Mouse (Mus musculus): ENCODE measurements around the gene Ncapd2. TPM values are rescaled to one million over a fixed set of nuclear protein-coding genes. Genes with fewer than 3 reads are reported as not detected.
A peak's percentile ranks its signal among the peaks of the same experiment; 100 is the strongest.

Ncapd2 gene
- polyA plus RNA-seq, 1 experiment: 92.0 TPM

DNA sequence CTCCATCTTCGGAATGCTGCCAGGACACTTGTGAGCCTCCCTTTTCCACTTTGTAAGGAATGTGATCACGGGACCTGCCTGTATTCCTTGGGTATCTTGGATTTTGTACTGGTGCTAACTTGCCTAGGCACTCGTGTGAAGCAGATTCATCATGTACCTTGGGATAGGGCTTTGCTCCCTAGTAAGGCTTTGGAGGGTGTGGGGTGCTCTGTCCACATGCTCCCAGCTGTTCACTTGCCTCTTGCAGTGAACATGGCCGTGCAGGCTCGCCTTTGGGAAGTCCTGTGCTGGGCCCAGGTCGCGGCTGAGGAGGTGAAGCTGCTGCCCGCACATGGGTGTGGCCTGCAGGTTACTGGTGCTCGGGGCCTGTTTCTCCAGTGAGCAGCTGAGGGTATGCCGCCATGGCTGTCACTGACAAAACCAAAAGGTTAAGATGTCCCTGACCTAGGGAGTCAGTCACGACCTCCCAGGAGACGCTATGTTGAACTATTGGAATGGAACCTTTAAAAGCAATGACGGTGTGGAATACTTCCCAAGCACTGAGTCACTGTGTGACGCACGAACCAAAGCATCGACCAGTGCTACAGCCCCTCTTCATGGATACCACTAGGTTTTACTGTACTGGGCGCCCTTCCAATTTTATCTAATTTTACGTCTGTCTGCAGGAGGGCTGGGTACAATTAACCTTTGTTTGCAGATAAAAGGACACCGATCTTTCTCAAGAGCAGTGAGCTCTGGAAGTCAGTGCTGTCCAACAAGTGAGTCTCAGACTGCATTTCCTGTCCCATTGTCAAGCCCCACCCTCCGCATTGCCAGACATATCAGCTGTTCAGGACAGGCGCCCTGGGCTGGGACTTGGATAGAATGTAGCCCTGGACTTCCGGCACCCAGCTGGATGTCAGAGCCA lies 30.4 kb downstream of the Ncapd2 start:
- Histone ChIP-seq H3K27me3 (replicated peaks) (no peaks in the 10 kb centered on the region), H3K36me3 (replicated peaks; ENCODE audit: low read length) (peaks cover 82% of the 10 kb centered on the region), H3K4me1 (peaks cover 58% of the 10 kb centered on the region), H3K9me3 (no peaks in the 10 kb centered on the region), H3K4me3 (replicated peaks) (peak overlapping the region; percentile 47)
- TF ChIP-seq GATA1 (IDR thresholded peaks at IDR 0.05; ENCODE audit: borderline replicate concordance, low read length) (no peak), FLI1 (IDR thresholded peaks at IDR 0.05; ENCODE audit: low read length) (no peak)

DNA sequence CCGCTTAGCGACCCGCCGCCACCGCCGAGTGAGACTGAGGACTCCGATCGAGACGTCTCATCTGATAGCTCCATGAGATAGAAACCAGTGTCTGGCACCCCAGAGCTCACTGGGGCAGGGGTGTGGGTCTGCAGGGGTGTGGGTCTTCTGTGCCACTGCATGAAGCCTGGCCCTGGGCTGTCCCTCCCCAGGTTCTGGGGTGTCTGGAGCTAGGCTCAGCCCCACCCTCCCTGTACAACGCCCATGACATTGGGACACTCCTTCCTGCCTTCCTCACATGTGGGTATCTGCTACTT lies 31.0 kb downstream of the Ncapd2 start:
- no peak overlapping the region for H3K4me3 ChIP-seq (replicated peaks)
- H3K9me3 ChIP-seq: no peaks in the 10 kb centered on the region
- TF ChIP-seq FLI1 (IDR thresholded peaks at IDR 0.05; ENCODE audit: low read length): no peak
- TF ChIP-seq GATA1 (IDR thresholded peaks at IDR 0.05; ENCODE audit: borderline replicate concordance, low read length): no peak
- H3K36me3 ChIP-seq (replicated peaks; ENCODE audit: low read length): peaks cover 88% of the 10 kb centered on the region
- no peaks in the 10 kb centered on the region for H3K27me3 ChIP-seq (replicated peaks)
- H3K4me1 ChIP-seq: peaks cover 58% of the 10 kb centered on the region

DNA sequence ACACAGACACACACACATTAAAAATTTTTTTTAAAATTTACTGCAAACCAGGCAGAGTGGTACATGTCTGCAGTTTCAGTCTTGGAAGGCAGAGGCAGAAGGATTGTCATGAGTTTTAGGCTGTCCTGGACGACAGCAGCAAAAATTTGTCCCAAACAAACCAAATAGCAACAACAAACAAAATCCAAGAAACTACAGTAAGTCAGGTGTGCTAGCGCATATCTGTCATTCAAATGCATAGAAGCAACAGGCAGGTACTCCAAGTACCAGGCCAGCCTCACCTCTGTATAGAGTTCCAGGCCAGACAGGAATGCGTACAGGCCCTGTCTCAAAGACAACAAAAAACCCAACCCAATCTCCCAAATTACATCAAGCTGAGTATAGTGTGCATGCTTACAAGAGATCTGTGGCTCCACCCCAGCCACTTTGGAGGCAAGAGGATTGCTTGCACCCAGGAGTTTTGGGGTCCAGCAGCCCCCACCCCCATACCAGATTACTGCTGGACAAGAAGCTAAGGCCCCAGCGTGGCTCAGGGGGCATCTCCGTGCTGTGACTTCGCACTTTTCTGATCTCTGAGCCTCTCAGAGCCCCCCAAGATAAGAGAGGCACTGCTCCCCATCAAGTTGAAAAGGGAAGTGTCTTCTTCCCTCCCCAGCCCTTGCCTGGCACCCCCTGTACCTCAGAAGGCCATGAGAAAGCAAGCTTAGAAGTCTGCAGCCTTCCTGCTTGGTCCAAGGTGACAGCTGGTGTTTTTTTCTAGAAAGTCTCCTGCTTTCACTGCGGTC lies 31.5 kb downstream of the Ncapd2 start:
- Histone ChIP-seq H3K4me1 (peaks cover 63% of the 10 kb centered on the region), H3K9me3 (no peaks in the 10 kb centered on the region), H3K36me3 (replicated peaks; ENCODE audit: low read length) (peaks cover 91% of the 10 kb centered on the region), H3K27me3 (replicated peaks) (no peaks in the 10 kb centered on the region), H3K4me3 (replicated peaks) (no peak overlapping the region)
- TF ChIP-seq FLI1 (IDR thresholded peaks at IDR 0.05; ENCODE audit: low read length) (no peak), GATA1 (IDR thresholded peaks at IDR 0.05; ENCODE audit: borderline replicate concordance, low read length) (no peak)

DNA sequence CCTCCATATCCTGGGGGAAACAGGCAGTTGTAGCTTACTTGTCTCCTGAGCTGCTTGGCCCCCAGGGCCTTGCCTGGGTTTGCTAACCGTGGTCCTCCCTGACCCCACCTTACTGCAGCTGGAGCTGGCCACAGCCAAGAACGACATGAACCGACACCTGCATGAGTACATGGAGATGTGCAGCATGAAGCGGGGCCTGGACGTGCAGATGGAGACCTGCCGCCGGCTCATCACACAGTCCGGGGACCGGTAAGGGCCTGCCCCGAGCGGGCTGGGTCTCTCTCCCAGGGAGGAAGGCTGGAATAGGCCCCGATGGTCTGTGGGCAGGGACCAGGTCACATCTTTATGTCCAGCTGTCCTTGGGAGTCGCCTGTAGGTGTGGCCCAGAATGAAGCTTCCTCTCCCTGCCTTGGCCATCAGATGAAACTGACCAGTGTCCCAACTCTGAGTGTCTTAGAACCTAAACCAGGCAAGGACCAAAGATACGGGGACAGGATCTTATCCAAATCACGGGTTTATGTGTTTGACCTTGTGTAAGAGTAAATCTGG lies 32.5 kb downstream of the Ncapd2 start:
- peaks cover 62% of the 10 kb centered on the region for H3K4me1 ChIP-seq
- no peaks in the 10 kb centered on the region for H3K9me3 ChIP-seq
- no peak for TF ChIP-seq FLI1 (IDR thresholded peaks at IDR 0.05; ENCODE audit: low read length)
- TF ChIP-seq GATA1 (IDR thresholded peaks at IDR 0.05; ENCODE audit: borderline replicate concordance, low read length): no peak
- no peaks in the 10 kb centered on the region for H3K27me3 ChIP-seq (replicated peaks)
- peaks cover 88% of the 10 kb centered on the region for H3K36me3 ChIP-seq (replicated peaks; ENCODE audit: low read length)
- H3K4me3 ChIP-seq (replicated peaks): no peak overlapping the region

DNA sequence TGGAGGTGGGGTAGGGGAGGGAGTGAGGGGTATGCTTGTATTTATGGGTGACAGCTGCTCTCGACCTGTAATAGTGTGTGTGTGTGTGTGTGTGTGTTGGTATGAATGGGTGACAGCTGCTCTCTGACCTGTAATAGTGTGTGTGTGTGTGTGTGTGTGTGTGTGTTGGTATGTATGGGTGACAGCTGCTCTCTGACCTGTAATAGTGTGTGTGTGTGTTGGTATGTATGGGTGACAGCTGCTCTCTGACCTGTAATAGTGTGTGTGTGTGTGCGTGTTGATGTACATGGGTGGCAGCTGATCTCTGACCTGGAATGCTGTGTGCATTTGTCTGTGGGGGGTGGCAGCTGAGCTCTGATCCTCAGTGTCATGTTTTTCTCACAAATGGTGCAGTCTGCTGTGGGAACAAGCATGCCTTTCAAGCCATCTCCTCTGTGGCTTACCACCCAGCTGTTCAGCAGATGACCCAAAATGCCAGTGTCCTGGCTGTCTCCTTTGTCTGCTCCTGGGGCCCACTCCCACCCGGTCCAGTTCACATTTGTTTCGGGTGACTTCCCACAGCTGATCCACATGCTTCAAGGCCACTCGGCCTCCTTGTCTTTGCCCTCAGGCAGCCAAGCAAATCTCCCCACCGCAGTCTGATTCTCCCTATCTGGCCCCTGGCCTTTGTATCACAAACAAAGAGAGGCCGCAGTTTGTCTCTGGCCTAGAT lies 34.4 kb downstream of the Ncapd2 start:
- TF ChIP-seq FLI1 (IDR thresholded peaks at IDR 0.05; ENCODE audit: low read length) (no peak), GATA1 (IDR thresholded peaks at IDR 0.05; ENCODE audit: borderline replicate concordance, low read length) (no peak)
- Histone ChIP-seq H3K4me1 (peaks cover 63% of the 10 kb centered on the region), H3K4me3 (replicated peaks) (no peak overlapping the region), H3K27me3 (replicated peaks) (no peaks in the 10 kb centered on the region), H3K36me3 (replicated peaks; ENCODE audit: low read length) (peaks cover 92% of the 10 kb centered on the region), H3K9me3 (no peaks in the 10 kb centered on the region)

DNA sequence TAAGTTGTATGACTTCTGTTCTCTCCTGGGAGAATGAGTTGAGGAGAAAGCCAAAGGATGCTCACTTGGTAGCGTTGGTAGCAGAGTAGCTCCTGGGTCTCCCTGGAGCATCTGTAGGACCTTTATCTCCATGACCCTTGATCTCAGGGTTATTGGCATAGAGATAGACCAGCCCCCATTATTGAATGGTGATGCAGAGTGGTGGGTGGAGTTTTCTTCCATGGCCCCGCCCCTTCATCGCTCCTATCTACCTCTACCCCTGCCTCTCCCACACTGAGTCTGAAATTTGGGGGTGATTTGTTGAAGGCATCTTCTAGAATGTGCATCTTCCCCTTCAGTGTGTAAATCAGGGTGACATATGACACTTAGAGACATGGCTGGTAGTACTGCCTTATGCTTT lies 35.0 kb downstream of the Ncapd2 start:
- Histone ChIP-seq H3K9me3 (no peaks in the 10 kb centered on the region), H3K27me3 (replicated peaks) (no peaks in the 10 kb centered on the region), H3K4me1 (peaks cover 67% of the 10 kb centered on the region), H3K4me3 (replicated peaks) (no peak overlapping the region), H3K36me3 (replicated peaks; ENCODE audit: low read length) (peaks cover 92% of the 10 kb centered on the region)
- TF ChIP-seq FLI1 (IDR thresholded peaks at IDR 0.05; ENCODE audit: low read length) (no peak), GATA1 (IDR thresholded peaks at IDR 0.05; ENCODE audit: borderline replicate concordance, low read length) (no peak)

DNA sequence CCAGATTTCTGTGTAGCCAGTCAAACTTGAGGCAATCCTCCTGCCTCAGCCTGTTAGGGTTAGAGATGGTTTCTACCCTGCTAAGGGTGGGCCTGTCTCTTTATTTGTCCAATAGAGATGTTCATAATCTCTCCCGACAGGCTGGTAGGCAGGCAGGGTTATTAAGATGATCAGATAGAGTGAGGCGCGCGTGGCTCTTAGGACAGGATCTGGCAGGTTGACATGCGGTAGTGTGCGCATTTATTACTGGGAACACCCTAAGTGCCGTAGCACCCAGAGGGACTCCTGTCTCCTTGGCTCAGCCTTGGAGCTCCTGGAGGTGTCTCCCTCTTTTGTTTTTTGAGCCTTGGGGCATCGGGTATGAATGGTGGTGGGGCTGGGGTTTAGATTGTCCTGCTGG lies 36.2 kb downstream of the Ncapd2 start:
- Histone ChIP-seq H3K9me3 (no peaks in the 10 kb centered on the region), H3K4me1 (peaks cover 61% of the 10 kb centered on the region)

DNA sequence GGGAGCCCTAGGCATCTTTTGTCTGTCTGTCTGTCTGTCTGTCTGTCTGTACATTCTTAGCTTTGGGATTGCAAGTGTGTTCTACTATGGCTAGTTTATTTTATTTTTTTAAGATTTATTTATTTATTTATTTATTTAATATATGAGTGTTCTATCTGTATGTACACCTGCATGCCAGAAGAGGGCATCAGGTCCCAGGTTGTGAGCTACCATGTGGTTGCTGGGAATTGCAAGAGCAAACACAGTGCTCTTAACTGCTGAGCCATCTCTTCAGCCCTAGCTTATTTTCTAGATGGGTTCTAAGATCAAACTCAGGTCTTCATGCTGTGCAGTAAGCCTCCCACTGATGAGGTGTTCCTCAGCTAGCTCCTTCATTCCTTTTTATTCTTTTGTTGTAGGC lies 37.0 kb downstream of the Ncapd2 start:
- no peak overlapping the region for H3K4me3 ChIP-seq (replicated peaks)
- no peak for TF ChIP-seq FLI1 (IDR thresholded peaks at IDR 0.05; ENCODE audit: low read length)
- no peak for TF ChIP-seq GATA1 (IDR thresholded peaks at IDR 0.05; ENCODE audit: borderline replicate concordance, low read length)
- H3K27me3 ChIP-seq (replicated peaks): no peaks in the 10 kb centered on the region
- H3K4me1 ChIP-seq: peaks cover 59% of the 10 kb centered on the region
- H3K36me3 ChIP-seq (replicated peaks; ENCODE audit: low read length): peaks cover 89% of the 10 kb centered on the region
- no peaks in the 10 kb centered on the region for H3K9me3 ChIP-seq

More for the DNA sequence above, 36.2 kb downstream of the Ncapd2 start:
- no peaks in the 10 kb centered on the region for H3K27me3 ChIP-seq (replicated peaks)
- TF ChIP-seq GATA1 (IDR thresholded peaks at IDR 0.05; ENCODE audit: borderline replicate concordance, low read length) (no peak), FLI1 (IDR thresholded peaks at IDR 0.05; ENCODE audit: low read length) (no peak)
- H3K36me3 ChIP-seq (replicated peaks; ENCODE audit: low read length): peaks cover 91% of the 10 kb centered on the region
- no peak overlapping the region for H3K4me3 ChIP-seq (replicated peaks)

DNA sequence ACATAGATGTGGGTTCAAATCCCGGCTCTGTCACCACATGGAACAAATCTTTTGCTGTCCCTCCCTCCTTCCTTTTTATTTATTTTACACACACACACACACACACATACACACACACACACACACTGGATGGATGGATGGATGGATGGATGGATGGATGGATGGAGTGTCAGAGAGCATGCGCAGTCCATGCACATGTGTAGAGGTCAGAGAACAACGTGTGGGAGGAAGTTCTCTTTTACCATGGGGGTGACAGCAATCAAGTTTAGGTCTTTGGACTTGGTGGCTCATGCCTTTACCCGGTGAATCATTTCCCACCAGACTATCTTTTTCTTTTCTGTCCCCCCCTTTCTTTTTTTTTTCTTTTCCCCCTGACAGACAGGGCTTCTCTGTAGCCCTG lies 37.8 kb downstream of the Ncapd2 start:
- peaks cover 60% of the 10 kb centered on the region for H3K4me1 ChIP-seq

More for the DNA sequence above, 37.8 kb downstream of the Ncapd2 start:
- TF ChIP-seq GATA1 (IDR thresholded peaks at IDR 0.05; ENCODE audit: borderline replicate concordance, low read length): no peak
- no peak for TF ChIP-seq FLI1 (IDR thresholded peaks at IDR 0.05; ENCODE audit: low read length)
- peaks cover 89% of the 10 kb centered on the region for H3K36me3 ChIP-seq (replicated peaks; ENCODE audit: low read length)
- no peaks in the 10 kb centered on the region for H3K27me3 ChIP-seq (replicated peaks)
- H3K4me3 ChIP-seq (replicated peaks): no peak overlapping the region
- H3K9me3 ChIP-seq: no peaks in the 10 kb centered on the region

All from megakaryocyte, embryonic 14.5 days (primary cell).